ENCODE assay signal across 24 mouse cellular contexts in the genomic region with DNA sequence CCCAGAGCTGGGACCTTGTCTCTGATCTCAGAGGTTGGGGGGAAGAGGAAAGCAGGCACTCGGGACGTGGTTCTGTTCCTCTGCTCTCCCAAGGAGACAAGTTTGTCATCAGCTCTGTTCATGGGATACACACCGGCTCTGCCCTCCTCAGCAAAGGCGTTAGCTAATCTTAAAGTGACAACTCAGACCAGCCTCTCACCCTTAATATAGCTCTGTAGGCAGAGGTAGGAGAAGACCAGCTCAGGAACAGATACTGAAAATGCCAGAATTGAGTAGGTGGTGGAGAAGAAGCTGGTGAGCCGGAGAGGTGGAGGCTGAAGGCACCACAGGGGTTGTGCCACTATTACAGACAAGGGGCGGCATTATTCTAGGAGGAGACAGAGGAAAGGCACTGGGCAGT. TPM values are rescaled to one million over a fixed set of nuclear protein-coding genes. Genes with fewer than 3 reads are reported as not detected.
"Had no signal": no experiment of that assay in that cellular context is flagged by ENCODE, and none has a peak within 500 bp of the region (broad histone marks: within the 10 kb centered on the region; RNA-seq: fewer than 3 reads in every experiment).

No protein-coding gene starts in this region.

- ATAC-seq: forebrain, embryonic 13.5 days; forebrain, embryonic 14.5 days; forebrain, embryonic 15.5 days; forebrain, embryonic 16.5 days; forebrain, postnatal 0 days had no signal

- DNase-seq: cerebellum, adult 8-10 months; cerebellum, adult 9-10 months; cerebellum, adult 9-11 months; cerebellum, postnatal 10 days; cerebellum, postnatal 14 days; cerebellum, postnatal 25 days; cerebellum, postnatal 36 days; forebrain, postnatal 0 days; gastrocnemius, adult 2 months; gastrocnemius, postnatal 10 days; gastrocnemius, postnatal 14 days; gastrocnemius, postnatal 25 days; gastrocnemius, postnatal 36 days; heart, adult 2 months had no signal

RNA-seq across cellular contexts. Expression of a gene that starts 3.8 kb away (rescaled TPM):
- total RNA-seq: granulocyte monocyte progenitor cell, adult 5-6 weeks had no signal

RNA-seq across cellular contexts. Expression of a gene that starts 38.7 kb away (rescaled TPM):
- total RNA-seq: common myeloid progenitor, adult 5-6 weeks; forebrain, postnatal 0 days; gastrocnemius, adult 18-20 months; gastrocnemius, adult 2 months; gastrocnemius, adult 8-10 months; gastrocnemius, postnatal 10 days; gastrocnemius, postnatal 14 days; gastrocnemius, postnatal 25 days; gastrocnemius, postnatal 36 days; gastrocnemius, postnatal 4 days; granulocyte monocyte progenitor cell, adult 5-6 weeks; heart, adult 2 months; heart, adult 8-10 months had no signal
